Mouse (Mus musculus) forebrain, embryonic 15.5 days (tissue): ENCODE measurements at regions not wholly inside any gene's neighbourhood (a gene's known extent, or its start where the extent isn't known, plus 50 kb on each side); places are given as distances from the start of the nearest gene placed in this dataset.
A peak's percentile ranks its signal among the peaks of the same experiment; 100 is the strongest.

Experiments
- ATAC-seq: fragments of 200-750 bp; cut with Nextera tagmentation; replicated peaks from 2 replicates; pipeline ENCODE4 v1.8.0; 2017; ENCODE audit warnings: mild to moderate bottlenecking, moderate TSS enrichment, moderate library complexity
- H3K27ac ChIP-seq: fragments of 300-500 bp; sonication (generic); replicated peaks from 2 replicates; pipeline ENCODE4 v1.5.1; 2015; ENCODE audit warnings: mild to moderate bottlenecking, inconsistent platforms
- H3K27me3 ChIP-seq: fragments of 300-500 bp; sonication (generic); 2 replicates; pipeline ENCODE4 v1.6.1; 2015; ENCODE audit warnings: inconsistent platforms
- H3K36me3 ChIP-seq: fragments of 300-500 bp; sonication (generic); 2 replicates; pipeline ENCODE4 v1.6.1; 2015; ENCODE audit warnings: mild to moderate bottlenecking, inconsistent platforms
- H3K4me1 ChIP-seq: fragments of 300-500 bp; sonication (generic); 2 replicates; pipeline ENCODE4 v1.6.1; 2015; ENCODE audit warnings: inconsistent platforms
- H3K4me2 ChIP-seq: fragments of 300-500 bp; sonication (generic); replicated peaks from 2 replicates; pipeline ENCODE4 v1.6.1; 2015; ENCODE audit warnings: mild to moderate bottlenecking, inconsistent platforms
- H3K4me3 ChIP-seq: fragments of 300-500 bp; sonication (generic); 2 replicates; pipeline ENCODE4 v1.5.1; 2015; ENCODE audit warnings: mild to moderate bottlenecking, inconsistent platforms
- H3K9ac ChIP-seq: fragments of 300-500 bp; sonication (generic); replicated peaks from 2 replicates; pipeline ENCODE4 v1.6.1; 2015; ENCODE audit warnings: mild to moderate bottlenecking, inconsistent platforms
- H3K9me3 ChIP-seq: fragments of 300-500 bp; sonication (generic); 2 replicates; pipeline ENCODE4 v1.6.1; 2016; ENCODE audit warnings: inconsistent platforms
- WGBS: fragments of 180-500 bp; shearing (Covaris S2); methylation state at CpG from one replicate; pipeline ENCODE4 v1.1.7; 2015; ENCODE audit warnings: mixed read lengths; 5-methylcytosine and 5-hydroxymethylcytosine counted together

DNA sequence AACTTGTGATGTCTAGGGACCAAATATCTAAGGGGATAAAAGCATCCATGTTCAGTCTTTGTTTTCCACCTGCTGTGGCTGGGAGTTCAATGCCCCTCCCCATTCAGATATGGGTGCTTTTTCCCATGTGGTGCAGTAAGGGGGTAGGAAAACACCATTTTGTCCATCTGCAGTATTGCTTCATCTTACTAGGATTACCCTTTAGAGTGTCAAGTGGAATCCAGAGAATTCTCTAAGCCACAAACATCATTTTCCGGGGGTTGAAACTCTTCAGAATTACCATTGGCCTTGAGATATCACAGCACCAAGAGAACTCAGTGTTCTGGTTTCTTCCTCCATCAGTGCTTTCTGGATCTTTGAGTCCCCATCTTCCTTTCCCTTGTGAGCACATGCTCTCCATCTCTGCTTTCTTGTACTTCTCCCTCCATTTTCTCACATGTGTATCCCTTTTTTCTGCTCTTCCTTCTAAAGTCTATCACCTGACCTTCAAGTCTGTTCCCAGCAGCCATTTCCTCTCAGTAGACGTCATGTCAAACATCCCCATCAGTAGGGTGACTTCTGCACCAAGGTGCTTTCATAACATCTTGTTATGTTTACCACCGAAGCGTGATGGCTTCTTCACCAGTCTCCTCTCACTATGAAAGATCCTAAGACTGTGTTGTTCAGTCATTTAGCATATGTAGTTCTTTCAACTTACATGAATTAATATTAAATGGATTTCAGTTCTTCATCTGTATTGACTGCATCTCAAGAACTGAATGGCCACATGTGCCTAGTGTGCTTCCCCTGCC, 431.6 kb upstream of the Ubash3b start:
- no peak overlapping the region for H3K4me3 ChIP-seq
- H3K4me2 ChIP-seq, result no peak overlapping the region
- peaks cover 84% of the 10 kb centered on the region for H3K4me1 ChIP-seq
- H3K36me3 ChIP-seq, result peaks cover 45% of the 10 kb centered on the region
- no peaks in the 10 kb centered on the region for H3K9me3 ChIP-seq
- H3K27ac ChIP-seq, result peak overlapping the region; percentile 84
- H3K9ac ChIP-seq, result no peak overlapping the region
- WGBS, result 78% methylated on average over 4 of the region's 4 CpGs
- H3K27me3 ChIP-seq, result no peaks in the 10 kb centered on the region
- no peak for ATAC-seq

- H3K9me3 ChIP-seq, result no peaks in the 10 kb centered on the region
- H3K4me1 ChIP-seq, result peaks cover 85% of the 10 kb centered on the region
- H3K9ac ChIP-seq, result no peak overlapping the region
- H3K4me3 ChIP-seq, result no peak overlapping the region
- H3K27ac ChIP-seq, result peak overlapping the region; percentile 84
- H3K27me3 ChIP-seq, result no peaks in the 10 kb centered on the region
- no peak for ATAC-seq
- peaks cover 45% of the 10 kb centered on the region for H3K36me3 ChIP-seq
- no peak overlapping the region for H3K4me2 ChIP-seq
- 91% methylated on average over 1 of the region's 1 CpGs for WGBS
Observed at GRCm38 (mm10) chr9:41592101-41592500, 430.6 kb upstream of the Ubash3b start.

GRCm38 (mm10) chr9:41590164-41590563, 428.7 kb upstream of the Ubash3b start:
- no peak for ATAC-seq
- WGBS, result 25% methylated on average over 4 of the region's 4 CpGs
- peak overlapping the region; percentile 84 for H3K27ac ChIP-seq
- no peaks in the 10 kb centered on the region for H3K27me3 ChIP-seq
- peaks cover 45% of the 10 kb centered on the region for H3K36me3 ChIP-seq
- H3K4me2 ChIP-seq, result peak overlapping the region; percentile 73
- peak overlapping the region; percentile 44; the same call in 1 of the 2 replicates for H3K9ac ChIP-seq
- H3K4me1 ChIP-seq, result peaks cover 76% of the 10 kb centered on the region
- H3K4me3 ChIP-seq, result 0 out of 2 replicates have a peak overlapping the region, but pooled peaks have one; percentile 22
- H3K9me3 ChIP-seq, result no peaks in the 10 kb centered on the region

- H3K9me3 ChIP-seq, result no peaks in the 10 kb centered on the region
- H3K4me3 ChIP-seq, result peak overlapping the region; percentile 22
- peak overlapping the region; percentile 73 for H3K4me2 ChIP-seq
- ATAC-seq, result no peak
- H3K27ac ChIP-seq, result peak overlapping the region; percentile 84
- peak overlapping the region; percentile 44 for H3K9ac ChIP-seq
- H3K27me3 ChIP-seq, result no peaks in the 10 kb centered on the region
- peaks cover 45% of the 10 kb centered on the region for H3K36me3 ChIP-seq
- peaks cover 66% of the 10 kb centered on the region for H3K4me1 ChIP-seq
- 20% methylated on average over 9 of the region's 9 CpGs for WGBS
Observed at GRCm38 (mm10) chr9:41588466-41589425, 427.2 kb upstream of the Ubash3b start.

DNA sequence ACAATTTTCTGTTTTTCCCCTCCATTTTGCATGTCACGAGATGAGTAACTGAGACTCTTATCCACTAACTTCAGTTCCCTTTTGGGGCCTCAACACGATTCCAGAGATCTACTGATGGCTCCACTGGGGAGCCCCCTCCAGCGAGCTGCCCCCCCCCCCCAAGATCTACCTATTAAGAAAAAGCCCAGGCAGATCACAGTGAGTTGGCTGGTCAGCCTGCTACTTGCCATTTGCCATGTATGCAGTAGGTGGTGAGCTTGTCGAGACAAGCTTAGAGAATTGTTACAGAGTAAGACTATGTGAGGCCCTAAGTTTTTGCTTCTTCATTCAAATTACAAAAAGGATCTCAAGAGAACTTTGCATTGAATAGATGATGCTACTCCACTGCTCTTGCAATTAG, 426.3 kb upstream of the Ubash3b start:
- WGBS, result 16% methylated on average over 4 of the region's 4 CpGs
- peaks cover 60% of the 10 kb centered on the region for H3K4me1 ChIP-seq
- ATAC-seq, result no peak
- peak overlapping the region; percentile 73 for H3K4me2 ChIP-seq
- H3K36me3 ChIP-seq, result peaks cover 41% of the 10 kb centered on the region
- H3K27me3 ChIP-seq, result no peaks in the 10 kb centered on the region
- H3K27ac ChIP-seq, result peak overlapping the region; percentile 100
- H3K9ac ChIP-seq, result peak overlapping the region; percentile 89
- peak overlapping the region; percentile 46 for H3K4me3 ChIP-seq
- no peaks in the 10 kb centered on the region for H3K9me3 ChIP-seq

- Histone ChIP-seq H3K4me2 (peak overlapping the region; percentile 73), H3K27me3 (no peaks in the 10 kb centered on the region), H3K9me3 (no peaks in the 10 kb centered on the region), H3K9ac (peak overlapping the region; percentile 89), H3K4me3 (peak overlapping the region; percentile 46), H3K36me3 (peaks cover 34% of the 10 kb centered on the region), H3K27ac (peak overlapping the region; percentile 100), H3K4me1 (peaks cover 53% of the 10 kb centered on the region)
- ATAC-seq, result no peak
- 22% methylated on average over 4 of the region's 4 CpGs for whole genome bisulfite sequencing
Observed at GRCm38 (mm10) chr9:41586966-41587570, 425.6 kb upstream of the Ubash3b start.

- Histone ChIP-seq H3K4me2 (peak overlapping the region; percentile 73), H3K27ac (peak overlapping the region; percentile 100), H3K4me3 (peak overlapping the region; percentile 46), H3K4me1 (peaks cover 47% of the 10 kb centered on the region), H3K9me3 (no peaks in the 10 kb centered on the region), H3K36me3 (peaks cover 26% of the 10 kb centered on the region), H3K9ac (peak overlapping the region; percentile 89), H3K27me3 (no peaks in the 10 kb centered on the region)
- 7% methylated on average over 7 of the region's 7 CpGs for WGBS
- ATAC-seq, result peak; percentile 80
Observed at GRCm38 (mm10) chr9:41586291-41586690, 424.8 kb upstream of the Ubash3b start.

GRCm38 (mm10) chr9:41585771-41586170, 424.3 kb upstream of the Ubash3b start:
- H3K36me3 ChIP-seq, result peaks cover 21% of the 10 kb centered on the region
- ATAC-seq, result 0 out of 2 replicates have a peak, but pooled peaks have one; percentile 4
- H3K4me1 ChIP-seq, result peaks cover 42% of the 10 kb centered on the region

GRCm38 (mm10) chr9:41585012-41585411, 423.5 kb upstream of the Ubash3b start:
- no peaks in the 10 kb centered on the region for H3K27me3 ChIP-seq
- peaks cover 34% of the 10 kb centered on the region for H3K4me1 ChIP-seq
- H3K4me2 ChIP-seq, result peak overlapping the region; percentile 52
- no peak for ATAC-seq
- 4% methylated on average over 7 of the region's 7 CpGs for WGBS
- peak overlapping the region; percentile 100 for H3K27ac ChIP-seq
- H3K36me3 ChIP-seq, result peaks cover 13% of the 10 kb centered on the region
- peak overlapping the region; percentile 75 for H3K4me3 ChIP-seq
- H3K9me3 ChIP-seq, result no peaks in the 10 kb centered on the region
- peak overlapping the region; percentile 94 for H3K9ac ChIP-seq

More at GRCm38 (mm10) chr9:41585771-41586170, 424.3 kb upstream of the Ubash3b start:
- Histone ChIP-seq H3K27me3 (no peaks in the 10 kb centered on the region), H3K27ac (peak overlapping the region; percentile 100), H3K4me3 (peak overlapping the region; percentile 46), H3K4me2 (peak overlapping the region; percentile 73), H3K9me3 (no peaks in the 10 kb centered on the region), H3K9ac (peak overlapping the region; percentile 89)
- 4% methylated on average over 5 of the region's 5 CpGs for WGBS

- H3K4me3 ChIP-seq, result peak overlapping the region; percentile 75
- peaks cover 25% of the 10 kb centered on the region for H3K4me1 ChIP-seq
- no peaks in the 10 kb centered on the region for H3K9me3 ChIP-seq
- 1% methylated on average over 8 of the region's 8 CpGs for WGBS
- H3K27ac ChIP-seq, result peak overlapping the region; percentile 100
- 0 out of 2 replicates have a peak, but pooled peaks have one; percentile 8 for ATAC-seq
- H3K4me2 ChIP-seq, result peak overlapping the region; percentile 52
- H3K36me3 ChIP-seq, result peaks cover 3% of the 10 kb centered on the region; the same call in 1 of the 2 replicates
- H3K9ac ChIP-seq, result peak overlapping the region; percentile 94
- no peaks in the 10 kb centered on the region for H3K27me3 ChIP-seq
Observed at GRCm38 (mm10) chr9:41583711-41584329, 422.3 kb upstream of the Ubash3b start.

DNA sequence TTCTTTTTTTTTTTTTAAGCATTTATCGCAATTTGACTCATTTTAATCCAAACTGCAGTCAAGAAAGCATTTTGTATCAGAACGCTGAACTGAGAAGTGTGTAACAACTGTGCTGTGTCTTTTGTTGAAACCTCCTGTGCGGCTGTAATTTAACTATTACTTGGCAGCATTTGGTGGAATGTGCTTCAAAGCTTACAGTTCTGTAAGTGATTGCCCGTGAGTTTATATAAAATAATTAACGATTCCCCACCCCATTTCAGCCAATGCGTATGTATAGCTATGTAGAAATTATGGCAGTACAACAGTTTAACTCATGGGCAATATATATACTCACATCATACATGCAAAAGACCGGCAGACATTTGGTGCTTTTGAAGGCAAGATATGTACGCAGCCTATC, 421.8 kb upstream of the Ubash3b start:
- WGBS, result 3% methylated on average over 8 of the region's 8 CpGs
- peak overlapping the region; percentile 75 for H3K4me3 ChIP-seq
- ATAC-seq, result no peak

More for the DNA sequence above, 421.8 kb upstream of the Ubash3b start:
- H3K36me3 ChIP-seq, result no peaks in the 10 kb centered on the region; the same call in 1 of the 2 replicates
- H3K27me3 ChIP-seq, result no peaks in the 10 kb centered on the region
- peak overlapping the region; percentile 52 for H3K4me2 ChIP-seq
- peak overlapping the region; percentile 100 for H3K27ac ChIP-seq
- peaks cover 25% of the 10 kb centered on the region for H3K4me1 ChIP-seq
- no peaks in the 10 kb centered on the region for H3K9me3 ChIP-seq
- peak overlapping the region; percentile 94 for H3K9ac ChIP-seq
